Mouse (Mus musculus) Patski (cell line): ENCODE measurements at regions not wholly inside any gene's neighbourhood (a gene's known extent, or its start where the extent isn't known, plus 50 kb on each side); places are given as distances from the start of the nearest gene placed in this dataset.
A peak's percentile ranks its signal among the peaks of the same experiment; 100 is the strongest.
"Not testable (repeated sequence)": the region's sequence is repeated elsewhere in the genome, so short reads cannot be mapped to it uniquely, and the experiment has no call there.

ENCODE experiments used
- ATAC-seq: fragments of 100-300 bp; one replicate; pipeline ENCODE4 v1.8.0; 2021
- CTCF ChIA-PET: fragments of 350-600 bp; sonication (Branson Sonifier 250); formaldehyde crosslinking; loops from one replicate; lab custom pipeline; 2022; ENCODE audit warnings: inconsistent platforms; lab: Charles Lee
- POLR2A ChIA-PET: fragments of 350-600 bp; sonication (Branson Sonifier 250); formaldehyde crosslinking; loops from one replicate; lab custom pipeline; 2022; ENCODE audit warnings: antibody characterized with exemption, inconsistent platforms; lab: Charles Lee
- DNase-seq: peaks from one replicate; pipeline ENCODE4 v3.0.0-alpha.2; 2011; ENCODE audit warnings: low read depth, low spot score
- H3K27me3 ChIP-seq: fragments of 371-371 bp; one replicate; pipeline ENCODE4 v1.5.1; 2021
- CTCF ChIP-seq: fragments of 100-300 bp; IDR thresholded peaks from one replicate; pipeline ENCODE4 v1.5.1; 2021
- in situ Hi-C: fragments of 300-500 bp; cut with MboI; formaldehyde crosslinking; loops from 3 replicates; pipeline ENCODE4 v1.11.1; 2018; ENCODE audit warnings: low pct_unique_long_range_greater_than_20kb, mixed read lengths

- DNase-seq, ATAC-seq, CTCF ChIA-PET, in situ Hi-C loops, POLR2A ChIA-PET, H3K27me3 ChIP-seq: not testable (repeated sequence)
Measured at GRCm38 (mm10) chr7:29639591-29639990, 87.2 kb downstream of the Catsperg2 start.

GRCm38 (mm10) chr7:29602356-29602755 is 83.9 kb upstream of the Sipa1l3 start:
- DNase-seq, result no peak
- no peaks in the 10 kb centered on the region for H3K27me3 ChIP-seq
- in situ Hi-C loops, result no loop called here
- ATAC-seq, result no peak
- no peak for TF ChIP-seq CTCF
- ChIA-PET POLR2A (no interaction called here), CTCF (no interaction called here)

GRCm38 (mm10) chr7:29601337-29601736 is 82.9 kb upstream of the Sipa1l3 start:
- POLR2A ChIA-PET, result no interaction called here
- TF ChIP-seq CTCF, result no peak
- CTCF ChIA-PET, result no interaction called here
- no peak for DNase-seq
- ATAC-seq, result no peak
- no peaks in the 10 kb centered on the region for H3K27me3 ChIP-seq
- in situ Hi-C loops, result no loop called here

- TF ChIP-seq CTCF, result peak; percentile 71
- POLR2A ChIA-PET, ATAC-seq, DNase-seq, H3K27me3 ChIP-seq, CTCF ChIA-PET, in situ Hi-C loops: not testable (repeated sequence)
Measured at GRCm38 (mm10) chr7:29597291-29597690, 78.8 kb upstream of the Sipa1l3 start.

- CTCF ChIA-PET, result no interaction called here
- in situ Hi-C loops, result no loop called here
- no peak for TF ChIP-seq CTCF
Measured at GRCm38 (mm10) chr7:29578128-29578527, 59.7 kb upstream of the Sipa1l3 start.

GRCm38 (mm10) chr7:29575606-29576005 is 57.2 kb upstream of the Sipa1l3 start:
- DNase-seq (no peak), ATAC-seq (no peak)
- ChIA-PET CTCF (no interaction called here), POLR2A (no interaction called here)
- in situ Hi-C loops, result no loop called here
- H3K27me3 ChIP-seq, result no peaks in the 10 kb centered on the region
- no peak for TF ChIP-seq CTCF

More at GRCm38 (mm10) chr7:29578128-29578527, 59.7 kb upstream of the Sipa1l3 start:
- POLR2A ChIA-PET, result no interaction called here
- no peak for ATAC-seq
- no peak for DNase-seq
- peaks cover 3% of the 10 kb centered on the region for H3K27me3 ChIP-seq
